Mouse (Mus musculus) heart, embryonic 13.5 days (tissue): Measurements from ENCODE around the gene Znrd1as. TPM values are rescaled to one million over a fixed set of nuclear protein-coding genes. Genes with fewer than 3 reads are reported as not detected.

Source experiments
- polyA plus RNA-seq: library from polyadenylated mRNA; unstranded; fragments of >200 nt; fragmentation: Nextera tagmentation; extraction: Ambion mirVana; gene quantifications from 2 replicates; pipeline ENCODE4 v1.2.1, GENCODE M21; 2015

Gene Znrd1as
- polyA plus RNA-seq, 1 experiment from 2014 or later, result 6.2 TPM

Other genes with a start within 250 kb of the Znrd1as start
- not detected in 2 replicates for gene H2-M10.5, start 185.7 kb upstream of the Znrd1as start, polyA plus RNA-seq
- not detected in 2 replicates for gene H2-M10.6, start 146.4 kb upstream of the Znrd1as start, polyA plus RNA-seq
- gene Trim26, start 121.5 kb upstream of the Znrd1as start, polyA plus RNA-seq, result 21.7 and 22.8 TPM in 2 replicates
- gene Trim15, start 91.4 kb upstream of the Znrd1as start, polyA plus RNA-seq, result 0.23 TPM in 2 replicates
- 13.3 and 16.0 TPM in 2 replicates for gene Trim10, start 89.0 kb upstream of the Znrd1as start, polyA plus RNA-seq
- not detected in 2 replicates for gene Trim40, start 68.5 kb upstream of the Znrd1as start, polyA plus RNA-seq
- gene Trim31, start 60.5 kb upstream of the Znrd1as start, polyA plus RNA-seq, result not detected in 2 replicates
- 0.17 and 0.28 TPM in 2 replicates for gene Rnf39, start 15.7 kb upstream of the Znrd1as start, polyA plus RNA-seq
- gene Ppp1r11, start 6.9 kb upstream of the Znrd1as start, polyA plus RNA-seq, result 78.0 and 90.7 TPM in 2 replicates
- 39.2 and 45.8 TPM in 2 replicates for gene Znrd1, start within 50 bp of the Znrd1as start, polyA plus RNA-seq
- gene 2410137M14Rik, start 22.6 kb downstream of the Znrd1as start, polyA plus RNA-seq, result not detected in 2 replicates
- 0.24 and 0.36 TPM in 2 replicates for gene H2-M5, start 30.9 kb downstream of the Znrd1as start, polyA plus RNA-seq
- 42.5 and 45.5 TPM in 2 replicates for gene Zfp57, start 42.6 kb downstream of the Znrd1as start, polyA plus RNA-seq
- gene Mog, start 64.8 kb downstream of the Znrd1as start, polyA plus RNA-seq, result not detected in 2 replicates
- gene Gabbr1, start 87.4 kb downstream of the Znrd1as start, polyA plus RNA-seq, result 4.5 and 6.9 TPM in 2 replicates
- gene Olfr90, start 129.9 kb downstream of the Znrd1as start, polyA plus RNA-seq, result not detected in 2 replicates
- gene Olfr91, start 139.7 kb downstream of the Znrd1as start, polyA plus RNA-seq, result not detected in 2 replicates
- gene Olfr92, start 161.5 kb downstream of the Znrd1as start, polyA plus RNA-seq, result not detected in 2 replicates
- not detected in 2 replicates for gene Olfr93, start 202.9 kb downstream of the Znrd1as start, polyA plus RNA-seq
- not detected in 2 replicates for gene Ubd, start 235.3 kb downstream of the Znrd1as start, polyA plus RNA-seq
- gene Olfr94, start 242.4 kb downstream of the Znrd1as start, polyA plus RNA-seq, result not detected in 2 replicates